Mouse (Mus musculus) left cerebral cortex, adult 2 months (tissue): ENCODE measurements around the gene Lmna. TPM values are rescaled to one million over a fixed set of nuclear protein-coding genes. Genes with fewer than 3 reads are reported as not detected.

Experiments
- DNase-seq, 2 experiments: peaks; one replicate each; pipeline ENCODE4 v3.0.0; 2021 to 2022; ENCODE audit warnings: low spot score in 2 of 2, mixed read lengths in 1 of 2; ENCODE audit errors: extremely low spot score in 1 of 2
- H3K27ac ChIP-seq: fragments of 200-600 bp; 2 replicates; pipeline ENCODE4 v1.8.1; 2022
- H3K4me3 ChIP-seq: fragments of 200-600 bp; 2 replicates; pipeline ENCODE4 v1.8.1; 2022
- CTCF ChIP-seq: fragments of 200-600 bp; IDR thresholded peaks from 2 replicates; pipeline ENCODE4 v1.8.1; 2022; ENCODE audit warnings: antibody characterized with exemption, mild to moderate bottlenecking, moderate library complexity
- intact Hi-C: fragments of 180-260 bp; cut with DNase I; formaldehyde crosslinking; loops from one replicate; pipeline ENCODE4 v1.15.1; 2025
- total RNA-seq, 2 experiments: library from RNA; stranded (reverse); gene quantifications; 2 replicates each; pipeline ENCODE4 v1.2.3; 2021

Gene Lmna
- total RNA-seq, 2 experiments from 2014 or later: 59.3 to 61.7 TPM

- H3K27ac ChIP-seq: no peak overlapping the region
- no peak overlapping the region for H3K4me3 ChIP-seq
- TF ChIP-seq CTCF: no peak
- intact Hi-C loops: loop anchor here (5.0 kb wide), 1 partner anchor 120 kb away; no protein-coding TSS in a partner anchor
- no peak for DNase-seq
Measured at GRCm38 (mm10) chr3:88527565-88527964, 17.8 kb upstream of the Lmna start.

GRCm38 (mm10) chr3:88526157-88527131, 16.7 kb upstream of the Lmna start:
- Histone ChIP-seq H3K27ac (no peak overlapping the region), H3K4me3 (no peak overlapping the region)
- TF ChIP-seq CTCF: peak; percentile 99
- DNase-seq: peak; percentile 74 to 78
- intact Hi-C loops: loop anchor here (5.0 kb wide), 1 partner anchor 119 kb away; no protein-coding TSS in a partner anchor

GRCm38 (mm10) chr3:88525021-88525420, 15.3 kb upstream of the Lmna start:
- TF ChIP-seq CTCF: no peak; the same call in 1 of the 2 replicates
- intact Hi-C loops: loop anchor here (5.0 kb wide), 1 partner anchor 118 kb away; no protein-coding TSS in a partner anchor
- no peak overlapping the region for H3K27ac ChIP-seq

GRCm38 (mm10) chr3:88523027-88523426, 13.3 kb upstream of the Lmna start:
- intact Hi-C loops: no loop called here
- H3K27ac ChIP-seq: no peak overlapping the region
- no peak for TF ChIP-seq CTCF

More at GRCm38 (mm10) chr3:88525021-88525420, 15.3 kb upstream of the Lmna start:
- no peak for DNase-seq
- no peak overlapping the region for H3K4me3 ChIP-seq

GRCm38 (mm10) chr3:88521803-88522331, 12.1 kb upstream of the Lmna start:
- Histone ChIP-seq H3K4me3 (no peak overlapping the region), H3K27ac (no peak overlapping the region)
- intact Hi-C loops: loop anchor here (1.0 kb wide), 1 partner anchor 39 kb away; no protein-coding TSS in a partner anchor
- peak; percentile 43 to 59 for DNase-seq
- TF ChIP-seq CTCF: peak; percentile 95

More at GRCm38 (mm10) chr3:88523027-88523426, 13.3 kb upstream of the Lmna start:
- no peak for DNase-seq
- H3K4me3 ChIP-seq: no peak overlapping the region

GRCm38 (mm10) chr3:88521156-88521555, 11.4 kb upstream of the Lmna start:
- no peak for DNase-seq
- intact Hi-C loops: no loop called here
- no peak overlapping the region for H3K27ac ChIP-seq
- no peak for TF ChIP-seq CTCF
- no peak overlapping the region for H3K4me3 ChIP-seq

GRCm38 (mm10) chr3:88520078-88520477, 10.3 kb upstream of the Lmna start:
- Histone ChIP-seq H3K27ac (no peak overlapping the region), H3K4me3 (no peak overlapping the region)
- TF ChIP-seq CTCF: no peak
- DNase-seq: no peak
- intact Hi-C loops: no loop called here

- no peak for TF ChIP-seq CTCF
- Histone ChIP-seq H3K27ac (no peak overlapping the region), H3K4me3 (no peak overlapping the region)
- DNase-seq: no peak
- intact Hi-C loops: no loop called here
Measured at GRCm38 (mm10) chr3:88518411-88518810, 8.7 kb upstream of the Lmna start.

- intact Hi-C loops: no loop called here
- no peak for DNase-seq
- H3K27ac ChIP-seq: no peak overlapping the region
- no peak overlapping the region for H3K4me3 ChIP-seq
- TF ChIP-seq CTCF: no peak
Measured at GRCm38 (mm10) chr3:88516407-88516806, 6.7 kb upstream of the Lmna start.

GRCm38 (mm10) chr3:88515095-88515386, 5.3 kb upstream of the Lmna start:
- intact Hi-C loops: no loop called here
- Histone ChIP-seq H3K4me3 (no peak overlapping the region), H3K27ac (no peak overlapping the region)
- TF ChIP-seq CTCF: no peak
- DNase-seq: no peak

- intact Hi-C loops: no loop called here
- TF ChIP-seq CTCF: no peak
- no peak overlapping the region for H3K4me3 ChIP-seq
- H3K27ac ChIP-seq: no peak overlapping the region
- DNase-seq: no peak
Measured at GRCm38 (mm10) chr3:88514231-88515094, 4.7 kb upstream of the Lmna start.
